Mouse (Mus musculus) embryonic facial prominence, embryonic 14.5 days (tissue): ENCODE measurements around the gene Clcn7. TPM values are rescaled to one million over a fixed set of nuclear protein-coding genes. Genes with fewer than 3 reads are reported as not detected.

ENCODE experiments used
- ATAC-seq: fragments of 200-750 bp; cut with Nextera tagmentation; 2 replicates; pipeline ENCODE4 v1.8.0; 2017; ENCODE audit warnings: low read depth, moderate number of reproducible peaks, moderate TSS enrichment
- DNase-seq: peaks from one replicate; pipeline ENCODE4 v3.0.0-alpha.2; 2015; ENCODE audit warnings: low spot score
- H3K27ac ChIP-seq: fragments of 300-500 bp; sonication (generic); replicated peaks from 2 replicates; pipeline ENCODE4 v1.5.1; 2014; ENCODE audit warnings: low read depth, mild to moderate bottlenecking, low read length, moderate library complexity
- H3K27me3 ChIP-seq: fragments of 300-500 bp; sonication (generic); replicated peaks from 2 replicates; pipeline ENCODE4 v1.6.1; 2014; ENCODE audit warnings: low read length; ENCODE audit not compliant: control insufficient read depth, insufficient read depth
- H3K36me3 ChIP-seq: fragments of 300-500 bp; sonication (generic); 2 replicates; pipeline ENCODE4 v1.6.1; 2014; ENCODE audit warnings: low read length, mixed read lengths; ENCODE audit not compliant: control insufficient read depth, insufficient read depth
- H3K4me1 ChIP-seq: fragments of 300-500 bp; sonication (generic); 2 replicates; pipeline ENCODE4 v1.6.1; 2014; ENCODE audit warnings: antibody characterized with exemption, low read length; ENCODE audit not compliant: control insufficient read depth, insufficient read depth
- H3K4me2 ChIP-seq: fragments of 300-500 bp; sonication (generic); 2 replicates; pipeline ENCODE4 v1.6.1; 2014; ENCODE audit warnings: low read depth, mild to moderate bottlenecking, low read length, moderate library complexity, mixed read lengths
- H3K4me3 ChIP-seq: fragments of 300-500 bp; sonication (generic); 2 replicates; pipeline ENCODE4 v1.5.1; 2014; ENCODE audit warnings: low read depth, mild to moderate bottlenecking, low read length
- H3K9ac ChIP-seq: fragments of 300-500 bp; sonication (generic); 2 replicates; pipeline ENCODE4 v1.6.1; 2014; ENCODE audit warnings: low read depth, mild to moderate bottlenecking, low read length, moderate library complexity, mixed read lengths
- H3K9me3 ChIP-seq: fragments of 300-500 bp; sonication (generic); 2 replicates; pipeline ENCODE4 v1.6.1; 2016; ENCODE audit warnings: low read length; ENCODE audit not compliant: control insufficient read depth
- WGBS: fragments of 180-500 bp; shearing (Covaris S2); extraction: QIAGEN DNeasy Blood & Tissue Kit; methylation state at CpG from one replicate; pipeline ENCODE4 v1.1.7; 2014; 5-methylcytosine and 5-hydroxymethylcytosine counted together
- polyA plus RNA-seq: library from polyadenylated mRNA; unstranded; fragments of >200 nt; fragmentation: Nextera tagmentation; extraction: Ambion mirVana; gene quantifications from 2 replicates; pipeline ENCODE4 v1.2.1, GENCODE M21; 2014

Clcn7 gene
- polyA plus RNA-seq, 1 experiment from 2014 or later: 21.4 TPM

DNA sequence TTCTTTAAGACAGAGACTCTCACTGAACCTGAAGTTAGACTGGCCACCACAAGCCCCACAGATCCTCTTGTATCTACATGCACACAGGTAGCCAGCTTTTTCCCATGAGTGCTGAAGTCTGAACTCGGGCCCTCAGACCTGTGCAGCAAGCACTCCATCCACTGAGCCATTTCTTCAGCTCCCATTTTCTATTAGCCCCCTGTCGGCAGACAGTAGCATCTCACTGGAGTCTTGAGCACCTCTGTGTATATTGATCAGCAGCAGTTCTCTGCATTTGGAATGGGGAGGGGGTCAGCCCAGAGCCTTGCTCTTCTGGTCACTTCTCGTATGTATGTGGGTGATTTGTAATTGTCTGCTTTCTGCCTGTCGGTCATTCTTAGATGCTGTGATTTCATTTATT, 6.8 kb downstream of the Clcn7 start:
- Histone ChIP-seq H3K27me3 (no peaks in the 10 kb centered on the region), H3K27ac (no peak overlapping the region), H3K4me3 (no peak overlapping the region), H3K36me3 (0 out of 2 replicates have a peak, but pooled peaks cover 8% of the 10 kb centered on the region), H3K9ac (no peak overlapping the region), H3K4me1 (no peaks in the 10 kb centered on the region), H3K4me2 (no peak overlapping the region), H3K9me3 (no peaks in the 10 kb centered on the region)
- ATAC-seq (no peak), DNase-seq (no peak)
- 72% methylated on average over 4 of the region's 4 CpGs for WGBS

- DNase-seq (no peak), ATAC-seq (no peak)
- H3K27me3 ChIP-seq: no peaks in the 10 kb centered on the region
- WGBS: 100% methylated on average over 1 of the region's 1 CpGs
- H3K27ac ChIP-seq: no peak within 1 kb of the TSS
- peak within 1 kb of the TSS; percentile 14; the same call in 1 of the 2 replicates for H3K9ac ChIP-seq
- H3K36me3 ChIP-seq: peaks cover 46% of the 10 kb centered on the region; the same call in 1 of the 2 replicates
- H3K9me3 ChIP-seq: no peaks in the 10 kb centered on the region
- H3K4me2 ChIP-seq: no peak within 1 kb of the TSS
- no peak within 1 kb of the TSS for H3K4me3 ChIP-seq
- no peaks in the 10 kb centered on the region for H3K4me1 ChIP-seq
These were observed 29.0 kb downstream of the Clcn7 start, which contains the start of gene Ccdc154 for GRCm38 (mm10) chr17:25162161-25162560. Gene Ccdc154, plus strand, starts transcription at chr17:25162461.

DNA sequence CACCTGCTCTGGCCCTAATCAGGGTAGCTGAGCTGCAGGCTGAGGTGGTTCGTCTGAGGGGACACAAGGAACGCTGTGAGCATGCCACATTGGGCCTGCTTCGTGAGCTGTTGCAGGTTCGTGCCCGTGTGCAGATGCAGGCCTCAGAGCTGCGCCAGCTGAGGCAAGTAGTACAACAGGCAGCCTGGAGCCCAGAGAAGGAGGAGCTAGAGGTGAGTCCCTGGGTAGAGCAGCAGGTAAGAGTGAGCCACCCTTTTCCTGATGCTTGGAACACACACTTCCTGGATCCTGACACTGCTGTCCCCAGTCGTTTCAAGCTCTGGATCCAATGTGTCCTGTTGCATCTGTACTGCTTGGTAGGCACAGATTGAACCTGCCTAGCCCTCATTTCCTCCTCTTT, 30.2 kb downstream of the Clcn7 start:
- ATAC-seq (no peak), DNase-seq (no peak)
- Histone ChIP-seq H3K4me3 (no peak overlapping the region), H3K27ac (no peak overlapping the region), H3K4me1 (no peaks in the 10 kb centered on the region), H3K9ac (no peak overlapping the region), H3K4me2 (no peak overlapping the region), H3K27me3 (no peaks in the 10 kb centered on the region), H3K36me3 (peaks cover 34% of the 10 kb centered on the region; the same call in 1 of the 2 replicates), H3K9me3 (no peaks in the 10 kb centered on the region)
- WGBS: 74% methylated on average over 7 of the region's 7 CpGs

DNA sequence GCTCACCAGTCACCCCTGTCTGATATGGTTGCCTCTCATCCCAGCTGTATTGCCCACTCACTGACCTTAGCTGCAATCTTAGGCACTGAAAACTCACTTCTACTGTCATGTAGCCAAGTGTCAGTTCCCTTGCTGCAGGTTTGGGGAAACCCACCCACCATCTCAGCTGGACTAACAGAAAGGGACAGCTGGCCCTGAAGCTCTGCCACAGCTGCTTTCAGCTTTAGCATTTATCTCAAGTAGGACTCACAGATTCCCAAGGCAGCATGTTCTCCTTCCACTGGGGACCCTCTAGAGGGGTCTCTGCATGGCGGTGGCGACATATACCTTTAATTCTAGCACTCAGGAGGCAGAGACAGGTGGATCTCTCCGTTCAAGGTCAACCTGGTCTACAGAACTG, 31.6 kb downstream of the Clcn7 start:
- WGBS: 81% methylated on average over 3 of the region's 3 CpGs
- no peaks in the 10 kb centered on the region for H3K4me1 ChIP-seq
- no peak overlapping the region for H3K9ac ChIP-seq
- H3K4me3 ChIP-seq: no peak overlapping the region
- no peaks in the 10 kb centered on the region for H3K9me3 ChIP-seq
- H3K4me2 ChIP-seq: no peak overlapping the region
- ATAC-seq (no peak), DNase-seq (peak; percentile 35)
- H3K27me3 ChIP-seq: no peaks in the 10 kb centered on the region
- peaks cover 25% of the 10 kb centered on the region; the same call in 1 of the 2 replicates for H3K36me3 ChIP-seq
- no peak overlapping the region; the same call in 1 of the 2 replicates for H3K27ac ChIP-seq

- no peak overlapping the region for H3K9ac ChIP-seq
- 52% methylated on average over 5 of the region's 6 CpGs for WGBS
These were observed 32.9 kb downstream of the Clcn7 start for GRCm38 (mm10) chr17:25165970-25166671.

DNA sequence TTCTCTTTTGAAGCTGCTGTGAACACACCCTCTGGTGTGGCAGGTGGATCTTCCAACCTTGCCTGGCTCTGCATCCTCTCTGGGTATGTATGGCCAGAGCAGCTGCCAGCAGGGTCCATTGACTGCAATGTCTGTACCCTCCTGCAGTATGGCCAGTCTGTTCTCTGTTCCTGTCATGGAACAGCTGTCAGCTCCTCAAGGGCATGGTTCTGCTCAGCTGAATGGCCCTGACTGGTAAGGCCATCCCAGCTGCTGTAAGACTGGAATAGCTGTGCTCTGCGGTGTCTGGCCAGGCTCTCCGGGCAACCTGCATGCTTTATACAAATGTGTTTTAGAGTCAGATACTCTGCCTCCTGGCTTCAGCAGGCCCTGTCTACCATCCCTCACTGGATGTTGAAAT, 36.5 kb downstream of the Clcn7 start:
- H3K27me3 ChIP-seq: no peaks in the 10 kb centered on the region
- H3K36me3 ChIP-seq: no peaks in the 10 kb centered on the region
- 94% methylated on average over 2 of the region's 2 CpGs for WGBS
- peak; percentile 23 for DNase-seq
- H3K4me2 ChIP-seq: no peak overlapping the region
- H3K9ac ChIP-seq: no peak overlapping the region
- peak; percentile 61; the same call in 1 of the 2 replicates for ATAC-seq
- no peak overlapping the region for H3K27ac ChIP-seq
- H3K9me3 ChIP-seq: no peaks in the 10 kb centered on the region
- no peak overlapping the region for H3K4me3 ChIP-seq
- H3K4me1 ChIP-seq: no peaks in the 10 kb centered on the region

More at GRCm38 (mm10) chr17:25165970-25166671, 32.9 kb downstream of the Clcn7 start:
- Histone ChIP-seq H3K4me2 (no peak overlapping the region), H3K9me3 (no peaks in the 10 kb centered on the region), H3K36me3 (peaks cover 11% of the 10 kb centered on the region; the same call in 1 of the 2 replicates), H3K27ac (no peak overlapping the region), H3K27me3 (no peaks in the 10 kb centered on the region), H3K4me1 (no peaks in the 10 kb centered on the region), H3K4me3 (no peak overlapping the region)
- DNase-seq (no peak), ATAC-seq (no peak)

- no peak overlapping the region for H3K4me2 ChIP-seq
- no peaks in the 10 kb centered on the region for H3K4me1 ChIP-seq
- DNase-seq: no peak
- no peaks in the 10 kb centered on the region for H3K9me3 ChIP-seq
- H3K9ac ChIP-seq: no peak overlapping the region
- H3K27me3 ChIP-seq: no peaks in the 10 kb centered on the region
- WGBS: 84% methylated on average over 3 of the region's 3 CpGs
- H3K36me3 ChIP-seq: no peaks in the 10 kb centered on the region
- no peak overlapping the region for H3K4me3 ChIP-seq
- no peak for ATAC-seq
- H3K27ac ChIP-seq: no peak overlapping the region
These were observed 39.4 kb downstream of the Clcn7 start for GRCm38 (mm10) chr17:25172558-25172957.

GRCm38 (mm10) chr17:25175411-25175810, 42.2 kb downstream of the Clcn7 start, which contains the start of gene Gm38655:
Gene Gm38655, minus strand, starts transcription at chr17:25175471.
- H3K9me3 ChIP-seq: no peaks in the 10 kb centered on the region
- DNase-seq: no peak
- ATAC-seq: 0 out of 2 replicates have a peak, but pooled peaks have one; percentile 26
- H3K4me3 ChIP-seq: no peak within 1 kb of the TSS
- H3K4me2 ChIP-seq: no peak within 1 kb of the TSS
- H3K36me3 ChIP-seq: no peaks in the 10 kb centered on the region
- no peak within 1 kb of the TSS for H3K27ac ChIP-seq
- no peaks in the 10 kb centered on the region for H3K4me1 ChIP-seq
- no peak within 1 kb of the TSS; the same call in 1 of the 2 replicates for H3K9ac ChIP-seq
- no peaks in the 10 kb centered on the region for H3K27me3 ChIP-seq
- 52% methylated on average over 9 of the region's 9 CpGs for WGBS

DNA sequence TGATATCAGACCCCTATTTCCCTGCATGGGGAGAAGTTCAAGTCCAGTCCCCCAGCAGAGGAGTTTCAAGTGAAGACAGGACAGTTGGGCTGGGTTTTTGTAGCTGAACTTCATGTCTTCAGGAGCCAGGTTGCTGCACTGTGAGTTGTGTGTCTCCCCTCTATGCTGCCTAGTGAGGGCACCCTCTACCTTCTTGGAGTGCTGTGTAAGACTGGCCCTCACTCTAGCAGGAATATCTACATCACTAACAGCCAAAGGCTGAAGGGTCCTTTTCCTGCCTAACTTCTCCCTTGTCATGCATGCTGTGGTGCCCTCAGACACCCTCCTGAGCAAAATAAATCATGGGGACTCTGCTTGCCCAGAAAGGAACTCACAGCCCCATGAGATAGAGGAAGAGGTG, 50.0 kb downstream of the Clcn7 start:
- DNase-seq (no peak), ATAC-seq (no peak)
- peak overlapping the region; percentile 100 for H3K4me2 ChIP-seq
- H3K4me3 ChIP-seq: peak overlapping the region; percentile 97
- H3K9me3 ChIP-seq: no peaks in the 10 kb centered on the region
- H3K27ac ChIP-seq: no peak overlapping the region
- peaks cover 6% of the 10 kb centered on the region; the same call in 1 of the 2 replicates for H3K36me3 ChIP-seq
- no peaks in the 10 kb centered on the region for H3K27me3 ChIP-seq
- H3K9ac ChIP-seq: no peak overlapping the region
- H3K4me1 ChIP-seq: peaks cover 6% of the 10 kb centered on the region
